9 mouse cellular contexts compared by ENCODE assay signal in the genomic region with DNA sequence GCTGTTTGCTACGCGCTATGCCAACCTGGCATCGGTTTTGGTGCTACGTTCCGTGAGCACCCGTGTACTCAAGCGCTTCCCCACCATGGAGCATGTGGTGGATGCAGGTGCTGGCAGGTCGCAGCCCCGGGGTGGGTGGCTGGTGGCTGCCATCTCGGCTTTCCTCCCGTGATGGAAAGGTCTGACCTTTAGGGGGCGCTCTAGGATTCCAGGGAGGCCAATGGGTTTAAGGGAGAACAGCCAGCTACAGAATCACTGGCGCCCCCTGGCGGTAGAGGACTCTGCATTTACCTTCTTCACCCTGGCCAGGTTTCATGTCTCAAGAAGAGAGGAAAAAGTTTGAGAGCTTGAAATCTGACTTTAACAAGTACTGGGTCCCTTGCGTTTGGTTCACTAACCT. TPM values are rescaled to one million over a fixed set of nuclear protein-coding genes. Genes with fewer than 3 reads are reported as not detected.
A peak's percentile ranks its signal among the peaks of the same experiment; 100 is the strongest.
DNase-seq lines count a peak whose midpoint lies in the region; ATAC-seq and TF ChIP-seq lines count a peak whose summit lies in the region.
"Had no signal": no experiment of that assay in that cellular context is flagged by ENCODE, and none has a peak within 500 bp of the region (broad histone marks: within the 10 kb centered on the region; RNA-seq: fewer than 3 reads in every experiment).

No protein-coding gene starts in this region.

- no peak overlapping the region for H3K9ac ChIP-seq in kidney, embryonic 14.5 days (ENCODE audit: low read depth, low read length)
- no peak overlapping the region for H3K9ac ChIP-seq in limb, embryonic 11.5 days (ENCODE audit: low read length)

- no peak overlapping the region for H3K27ac ChIP-seq in kidney, embryonic 14.5 days (ENCODE audit: low read depth, low read length)
- no peak overlapping the region for H3K27ac ChIP-seq in embryonic facial prominence, embryonic 10.5 days (replicated peaks)
- H3K27ac ChIP-seq in limb, embryonic 11.5 days (replicated peaks; ENCODE audit: low read depth, low read length), result no peak overlapping the region
- H3K27ac ChIP-seq in olfactory bulb, adult 2 months (ENCODE audit: insufficient read depth, low read depth, low read length), result no peak overlapping the region

- H3K4me3 ChIP-seq in kidney, embryonic 14.5 days (ENCODE audit: low read length), result no peak overlapping the region
- no peak overlapping the region for H3K4me3 ChIP-seq in embryonic facial prominence, embryonic 10.5 days
- H3K4me3 ChIP-seq in limb, embryonic 11.5 days (ENCODE audit: low read depth, low read length), result no peak overlapping the region
- H3K4me3 ChIP-seq in olfactory bulb, adult 2 months (ENCODE audit: insufficient read depth, low read depth, low read length), result no peak overlapping the region
- H3K4me3 ChIP-seq: erythroblast, embryonic 14.5 days had no signal

- no peak for TF ChIP-seq POLR2A in olfactory bulb, adult 2 months (IDR thresholded peaks at IDR 0.05; ENCODE audit: insufficient read depth, low read depth, low read length)

- H3K4me1 ChIP-seq in kidney, embryonic 14.5 days (ENCODE audit: control insufficient read depth, insufficient read depth, low read length), result no peaks in the 10 kb centered on the region
- H3K4me1 ChIP-seq in embryonic facial prominence, embryonic 10.5 days, result peaks cover 4% of the 10 kb centered on the region; the same call in 1 of the 2 replicates
- no peaks in the 10 kb centered on the region for H3K4me1 ChIP-seq in limb, embryonic 11.5 days (ENCODE audit: control insufficient read depth, insufficient read depth, low read length)
- no peaks in the 10 kb centered on the region for H3K4me1 ChIP-seq in olfactory bulb, adult 2 months (ENCODE audit: control insufficient read depth, insufficient read depth, low read length)

- peaks cover 21% of the 10 kb centered on the region for H3K36me3 ChIP-seq in kidney, embryonic 14.5 days (ENCODE audit: control insufficient read depth, insufficient read depth, low read length)
- H3K36me3 ChIP-seq in embryonic facial prominence, embryonic 10.5 days (replicated peaks), result peaks cover 37% of the 10 kb centered on the region
- peaks cover 9% of the 10 kb centered on the region for H3K36me3 ChIP-seq in limb, embryonic 11.5 days (ENCODE audit: control insufficient read depth, insufficient read depth, low read length)

- no peak overlapping the region for H3K4me2 ChIP-seq in kidney, embryonic 14.5 days (replicated peaks; ENCODE audit: low read depth, low read length)
- H3K4me2 ChIP-seq in limb, embryonic 11.5 days (ENCODE audit: low read depth, severe bottlenecking), result no peak overlapping the region

- peak; percentile 69; the same call in 1 of the 2 replicates for TF ChIP-seq CTCF in olfactory bulb, adult 2 months (IDR thresholded peaks at IDR 0.05; ENCODE audit: insufficient read depth, low read depth, low read length)

- no peak for ATAC-seq in kidney, embryonic 14.5 days (ENCODE audit: low FRiP score, low TSS enrichment)
- no peak for ATAC-seq in limb, embryonic 11.5 days (ENCODE audit: insufficient number of reproducible peaks, low FRiP score, low TSS enrichment, low read depth)

- no peaks in the 10 kb centered on the region for H3K9me3 ChIP-seq in kidney, embryonic 14.5 days (ENCODE audit: control insufficient read depth, low read length)
- H3K9me3 ChIP-seq in embryonic facial prominence, embryonic 10.5 days, result no peaks in the 10 kb centered on the region
- no peaks in the 10 kb centered on the region for H3K9me3 ChIP-seq in limb, embryonic 11.5 days (ENCODE audit: control insufficient read depth, low read length)

- DNase-seq in kidney, adult 18-20 months, result peak; percentile 91
- peak; percentile 90 for DNase-seq in adrenal gland, postnatal 25 days
- DNase-seq in embryonic facial prominence, embryonic 10.5 days (ENCODE audit: low spot score), result peak; percentile 88
- peak; percentile 91 for DNase-seq in heart, postnatal 4 days
- DNase-seq in limb, embryonic 11.5 days (ENCODE audit: low spot score), result peak; percentile 92
- DNase-seq in thymus, postnatal 10 days (ENCODE audit: low spot score in 2 of 2), result peak; percentile 80 to 97

- 31% methylated on average over 15 of the region's 15 CpGs for WGBS in kidney, embryonic 14.5 days
- WGBS in embryonic facial prominence, embryonic 10.5 days, result 31% methylated on average over 15 of the region's 15 CpGs
- 33% methylated on average over 15 of the region's 15 CpGs for WGBS in limb, embryonic 11.5 days
- 31% methylated on average over 15 of the region's 15 CpGs for WGBS in olfactory bulb, adult 2 months

- H3K27me3 ChIP-seq in kidney, embryonic 14.5 days (ENCODE audit: control insufficient read depth, insufficient read depth, low read length), result no peaks in the 10 kb centered on the region
- H3K27me3 ChIP-seq in embryonic facial prominence, embryonic 10.5 days (replicated peaks; ENCODE audit: low read depth, poor library complexity, severe bottlenecking), result no peaks in the 10 kb centered on the region
- H3K27me3 ChIP-seq in limb, embryonic 11.5 days (ENCODE audit: control insufficient read depth, insufficient read depth, low read length), result no peaks in the 10 kb centered on the region

RNA-seq across cellular contexts. Expression of gene Rps8, which starts 9.9 kb away (rescaled TPM):
- 1,419 and 1,934 TPM in 2 replicates for polyA plus RNA-seq in kidney, embryonic 14.5 days (2014; fragmentation: Nextera tagmentation; extraction: Ambion mirVana)
- 876 and 1,008 TPM in 2 replicates for total RNA-seq in adrenal gland, postnatal 25 days (2021)
- 897 and 923 TPM in 2 replicates for polyA plus RNA-seq in embryonic facial prominence, embryonic 10.5 days (2016; fragmentation: Nextera tagmentation; extraction: Ambion mirVana)
- 100 to 1,000 TPM; 952 to 961 TPM for total RNA-seq in heart, postnatal 4 days (2021)
- polyA plus RNA-seq in limb, embryonic 11.5 days (2014; fragmentation: Nextera tagmentation; extraction: Ambion mirVana), result 1,072 and 1,111 TPM in 2 replicates
- 1,906 TPM in 1 of 2 replicates, not detected in the other for polyA plus RNA-seq in olfactory bulb, adult 2 months (2012; ENCODE audit: insufficient read depth, insufficient read length, low replicate concordance, missing spikeins)

RNA-seq across cellular contexts. Expression of gene Plk3, which starts 12.4 kb away (rescaled TPM):
- 2.4 and 2.9 TPM in 2 replicates for polyA plus RNA-seq in kidney, embryonic 14.5 days (2014; fragmentation: Nextera tagmentation; extraction: Ambion mirVana)
- total RNA-seq in adrenal gland, postnatal 25 days (2021), result 4.6 and 5.2 TPM in 2 replicates
- polyA plus RNA-seq in embryonic facial prominence, embryonic 10.5 days (2016; fragmentation: Nextera tagmentation; extraction: Ambion mirVana), result 7.9 and 15.1 TPM in 2 replicates
- 1 to 10 TPM; 5.0 to 5.8 TPM for total RNA-seq in heart, postnatal 4 days (2021)
- polyA plus RNA-seq in limb, embryonic 11.5 days (2014; fragmentation: Nextera tagmentation; extraction: Ambion mirVana), result 2.0 and 2.3 TPM in 2 replicates
- not detected in 2 replicates for polyA plus RNA-seq in olfactory bulb, adult 2 months (2012; ENCODE audit: insufficient read depth, insufficient read length, low replicate concordance, missing spikeins)

RNA-seq across cellular contexts. Expression of gene Tctex1d4, which starts 19.6 kb away (rescaled TPM):
- not detected in 2 replicates for polyA plus RNA-seq in kidney, embryonic 14.5 days (2014; fragmentation: Nextera tagmentation; extraction: Ambion mirVana)
- total RNA-seq in adrenal gland, postnatal 25 days (2021), result not detected in 2 replicates
- not detected in 2 replicates for polyA plus RNA-seq in embryonic facial prominence, embryonic 10.5 days (2016; fragmentation: Nextera tagmentation; extraction: Ambion mirVana)
- not detected for total RNA-seq in heart, postnatal 4 days (2021)
- polyA plus RNA-seq in limb, embryonic 11.5 days (2014; fragmentation: Nextera tagmentation; extraction: Ambion mirVana), result not detected in 2 replicates
- not detected in 2 replicates for polyA plus RNA-seq in olfactory bulb, adult 2 months (2012; ENCODE audit: insufficient read depth, insufficient read length, low replicate concordance, missing spikeins)
- polyA plus RNA-seq: erythroblast, embryonic 14.5 days had no signal

RNA-seq across cellular contexts. Expression of gene Btbd19, which starts 20.7 kb away (rescaled TPM):
- polyA plus RNA-seq in kidney, embryonic 14.5 days (2014; fragmentation: Nextera tagmentation; extraction: Ambion mirVana), result 6.2 TPM in 2 replicates
- 8.3 and 9.4 TPM in 2 replicates for total RNA-seq in adrenal gland, postnatal 25 days (2021)
- 3.6 and 4.0 TPM in 2 replicates for polyA plus RNA-seq in embryonic facial prominence, embryonic 10.5 days (2016; fragmentation: Nextera tagmentation; extraction: Ambion mirVana)
- total RNA-seq in heart, postnatal 4 days (2021), result 1 to 10 TPM; 4.6 to 5.9 TPM
- 4.1 and 4.5 TPM in 2 replicates for polyA plus RNA-seq in limb, embryonic 11.5 days (2014; fragmentation: Nextera tagmentation; extraction: Ambion mirVana)
- not detected in 2 replicates for polyA plus RNA-seq in olfactory bulb, adult 2 months (2012; ENCODE audit: insufficient read depth, insufficient read length, low replicate concordance, missing spikeins)

RNA-seq across cellular contexts. Expression of gene Kif2c, which starts 36.3 kb away (rescaled TPM):
- polyA plus RNA-seq in kidney, embryonic 14.5 days (2014; fragmentation: Nextera tagmentation; extraction: Ambion mirVana), result 63.8 and 74.6 TPM in 2 replicates
- total RNA-seq in adrenal gland, postnatal 25 days (2021), result 2.8 and 4.7 TPM in 2 replicates
- 115 and 119 TPM in 2 replicates for polyA plus RNA-seq in embryonic facial prominence, embryonic 10.5 days (2016; fragmentation: Nextera tagmentation; extraction: Ambion mirVana)
- 10 to 100 TPM; 17.7 to 19.7 TPM for total RNA-seq in heart, postnatal 4 days (2021)
- 125 and 136 TPM in 2 replicates for polyA plus RNA-seq in limb, embryonic 11.5 days (2014; fragmentation: Nextera tagmentation; extraction: Ambion mirVana)
- polyA plus RNA-seq in olfactory bulb, adult 2 months (2012; ENCODE audit: insufficient read depth, insufficient read length, low replicate concordance, missing spikeins), result not detected in 2 replicates
